ENCODE assay signal across 1 mouse cellular context in genomic region chr19:46672766-46673418, GRCm38 (mm10).
TF ChIP-seq lines count a peak whose summit lies in the region.

Gene Cyp17a1 (minus strand): TSS chr19:46673172.

TF ChIP-seq in MEL, 35 proteins besides CTCF, POLR2A, EP300 and RAD21 (continued from another document):
- TF ChIP-seq UBTF (IDR thresholded peaks at IDR 0.05; ENCODE audit: borderline replicate concordance, insufficient read depth, low read depth, low read length) = no peak
- TF ChIP-seq JUND (IDR thresholded peaks at IDR 0.05; ENCODE audit: low read depth, low read length) = no peak
- peak; percentile 94 for TF ChIP-seq TAL1 (IDR thresholded peaks at IDR 0.05; ENCODE audit: low read length)
- peak; percentile 90 for TF ChIP-seq ETS1 (IDR thresholded peaks at IDR 0.05; ENCODE audit: low read depth, low read length)
- no peak for TF ChIP-seq MYB (IDR thresholded peaks at IDR 0.05; ENCODE audit: low read depth, low read length)
